Mouse (Mus musculus) heart, adult 2 months (tissue): ENCODE measurements at regions not wholly inside any gene's neighbourhood (a gene's known extent, or its start where the extent isn't known, plus 50 kb on each side); places are given as distances from the start of the nearest gene placed in this dataset.

Source experiments
- CTCF ChIP-seq: fragments of 200-600 bp; IDR thresholded peaks from 2 replicates; pipeline ENCODE4 v1.8.1; 2022; ENCODE audit warnings: antibody characterized with exemption, mild to moderate bottlenecking, moderate library complexity
- POLR2A ChIP-seq: fragments of 200-500 bp; IDR thresholded peaks from 2 replicates; pipeline ENCODE4 v1.6.1; 2011; ENCODE audit warnings: mild to moderate bottlenecking, low read depth, low read length, control low read depth; ENCODE audit not compliant: insufficient read depth

- no peak for TF ChIP-seq CTCF
- no peak for TF ChIP-seq POLR2A
These were observed 96.8 kb upstream of the Slc22a12 start for GRCm38 (mm10) chr19:6639681-6640080.
